Mouse (Mus musculus): ENCODE data around the gene Fbxo41. TPM values are rescaled to one million over a fixed set of nuclear protein-coding genes. Genes with fewer than 3 reads are reported as not detected.

Gene Fbxo41
- polyA plus RNA-seq, 1 experiment = 0.43 TPM

DNA sequence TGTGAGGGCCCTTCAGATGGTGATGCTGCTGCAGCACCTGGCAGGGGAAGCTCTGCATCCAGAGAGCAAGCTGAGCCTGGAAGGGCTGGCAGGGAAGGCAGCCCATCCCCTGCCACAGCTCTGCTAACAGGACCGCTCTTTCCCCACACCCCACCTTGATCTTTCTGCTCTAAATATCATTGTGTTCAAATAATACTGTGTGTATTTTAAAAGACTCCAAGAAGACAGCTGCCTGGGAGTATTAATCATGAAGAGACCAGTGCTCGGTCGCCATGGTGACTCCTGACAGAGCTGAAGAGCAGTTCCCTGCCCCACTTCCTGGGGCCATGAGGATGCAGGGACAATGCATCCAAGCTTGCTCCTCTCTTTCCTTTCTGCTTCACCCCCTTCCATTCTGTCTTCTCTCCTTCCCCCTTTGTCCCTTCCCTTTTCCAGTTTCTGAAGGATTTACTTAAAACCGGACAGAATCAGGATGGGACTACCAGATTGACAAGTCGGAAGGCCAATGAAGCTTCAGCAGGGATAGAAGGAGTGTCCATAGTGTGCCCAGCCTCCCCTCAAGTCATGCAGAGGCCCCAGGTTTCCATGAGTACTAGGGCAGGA lies 15.4 kb upstream of the Fbxo41 start:
- no peaks in the 10 kb centered on the region for H3K9me3 ChIP-seq (replicated peaks; ENCODE audit: control insufficient read depth, insufficient read depth, low read length, poor library complexity, severe bottlenecking)
- no peak overlapping the region for H3K4me3 ChIP-seq (ENCODE audit: low read depth, low read length)
- no peaks in the 10 kb centered on the region for H3K4me1 ChIP-seq (ENCODE audit: control insufficient read depth, insufficient read depth, low read length)
- peaks cover 12% of the 10 kb centered on the region; the same call in 1 of the 2 replicates for H3K27me3 ChIP-seq (ENCODE audit: control insufficient read depth, insufficient read depth, low read length, poor library complexity, severe bottlenecking)
- H3K36me3 ChIP-seq (ENCODE audit: control insufficient read depth, insufficient read depth, low read length, poor library complexity, severe bottlenecking) = no peaks in the 10 kb centered on the region
- H3K9ac ChIP-seq (ENCODE audit: low read depth, poor library complexity, severe bottlenecking) = no peak overlapping the region
- no peak for TF ChIP-seq EP300 (IDR thresholded peaks at IDR 0.05; ENCODE audit: insufficient read depth, low read depth, low read length)
- no peak for TF ChIP-seq POLR2A (IDR thresholded peaks at IDR 0.05; ENCODE audit: insufficient read depth, low read length)
- TF ChIP-seq CTCF (IDR thresholded peaks at IDR 0.05; ENCODE audit: low read depth, low read length) = no peak
- no peak overlapping the region for H3K27ac ChIP-seq (ENCODE audit: insufficient read depth, low read length)

GRCm38 (mm10) chr6:85515941-85516340 lies 13.1 kb upstream of the Fbxo41 start:
- Histone ChIP-seq H3K4me3 (ENCODE audit: low read depth, low read length) (no peak overlapping the region), H3K27ac (ENCODE audit: insufficient read depth, low read length) (no peak overlapping the region), H3K4me1 (ENCODE audit: control insufficient read depth, insufficient read depth, low read length) (no peaks in the 10 kb centered on the region), H3K36me3 (ENCODE audit: control insufficient read depth, insufficient read depth, low read length, poor library complexity, severe bottlenecking) (no peaks in the 10 kb centered on the region), H3K9me3 (replicated peaks; ENCODE audit: control insufficient read depth, insufficient read depth, low read length, poor library complexity, severe bottlenecking) (no peaks in the 10 kb centered on the region), H3K27me3 (ENCODE audit: control insufficient read depth, insufficient read depth, low read length, poor library complexity, severe bottlenecking) (peaks cover 24% of the 10 kb centered on the region), H3K9ac (ENCODE audit: low read depth, poor library complexity, severe bottlenecking) (no peak overlapping the region)
- TF ChIP-seq EP300 (IDR thresholded peaks at IDR 0.05; ENCODE audit: insufficient read depth, low read depth, low read length) (no peak), POLR2A (IDR thresholded peaks at IDR 0.05; ENCODE audit: insufficient read depth, low read length) (no peak), CTCF (IDR thresholded peaks at IDR 0.05; ENCODE audit: low read depth, low read length) (no peak)

DNA sequence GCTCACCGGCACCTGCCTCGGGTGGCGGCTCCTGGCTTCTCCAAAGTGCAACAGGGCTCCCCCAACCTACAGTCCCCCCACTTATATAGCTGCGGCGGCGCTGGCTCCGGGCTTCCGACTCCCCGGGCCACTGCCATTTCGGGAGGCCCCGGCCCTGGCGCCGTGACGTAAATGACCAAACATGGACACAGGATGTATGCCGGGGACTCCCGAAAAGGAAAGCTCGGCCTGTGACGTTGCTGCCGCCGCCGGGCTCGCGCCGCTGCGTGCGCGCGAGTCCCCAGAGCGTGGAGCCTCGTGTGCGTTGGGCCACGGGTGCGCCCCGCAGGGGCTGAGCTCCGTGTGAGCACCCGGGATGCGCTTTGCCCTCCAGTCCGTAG lies 10.7 kb upstream of the Fbxo41 start, which contains the start of gene Egr4:
Egr4 (minus strand) TSS at position 59 of the 380 bp plus-strand sequence.
- Histone ChIP-seq H3K9me3 (replicated peaks; ENCODE audit: control insufficient read depth, insufficient read depth, low read length, poor library complexity, severe bottlenecking) (no peaks in the 10 kb centered on the region), H3K9ac (ENCODE audit: low read depth, poor library complexity, severe bottlenecking) (peak within 1 kb of the TSS; percentile 27), H3K4me3 (ENCODE audit: low read depth, low read length) (peak within 1 kb of the TSS; percentile 66), H3K27me3 (ENCODE audit: control insufficient read depth, insufficient read depth, low read length, poor library complexity, severe bottlenecking) (peaks cover 24% of the 10 kb centered on the region), H3K4me1 (ENCODE audit: control insufficient read depth, insufficient read depth, low read length) (no peaks in the 10 kb centered on the region), H3K36me3 (ENCODE audit: control insufficient read depth, insufficient read depth, low read length, poor library complexity, severe bottlenecking) (no peaks in the 10 kb centered on the region), H3K27ac (ENCODE audit: insufficient read depth, low read length) (no peak within 1 kb of the TSS)
- TF ChIP-seq POLR2A (IDR thresholded peaks at IDR 0.05; ENCODE audit: insufficient read depth, low read length) (no peak), EP300 (IDR thresholded peaks at IDR 0.05; ENCODE audit: insufficient read depth, low read depth, low read length) (no peak), CTCF (IDR thresholded peaks at IDR 0.05; ENCODE audit: low read depth, low read length) (no peak)

GRCm38 (mm10) chr6:85512577-85513530 lies 10.1 kb upstream of the Fbxo41 start:
- no peaks in the 10 kb centered on the region for H3K4me1 ChIP-seq (ENCODE audit: control insufficient read depth, insufficient read depth, low read length)
- H3K36me3 ChIP-seq (ENCODE audit: control insufficient read depth, insufficient read depth, low read length, poor library complexity, severe bottlenecking) = no peaks in the 10 kb centered on the region
- H3K27ac ChIP-seq (ENCODE audit: insufficient read depth, low read length) = no peak overlapping the region
- no peaks in the 10 kb centered on the region for H3K9me3 ChIP-seq (replicated peaks; ENCODE audit: control insufficient read depth, insufficient read depth, low read length, poor library complexity, severe bottlenecking)
- peak overlapping the region; percentile 66 for H3K4me3 ChIP-seq (ENCODE audit: low read depth, low read length)
- H3K27me3 ChIP-seq (ENCODE audit: control insufficient read depth, insufficient read depth, low read length, poor library complexity, severe bottlenecking) = peaks cover 24% of the 10 kb centered on the region
- TF ChIP-seq EP300 (IDR thresholded peaks at IDR 0.05; ENCODE audit: insufficient read depth, low read depth, low read length) (no peak), CTCF (IDR thresholded peaks at IDR 0.05; ENCODE audit: low read depth, low read length) (no peak), POLR2A (IDR thresholded peaks at IDR 0.05; ENCODE audit: insufficient read depth, low read length) (no peak)
- peak overlapping the region; percentile 27 for H3K9ac ChIP-seq (ENCODE audit: low read depth, poor library complexity, severe bottlenecking)

DNA sequence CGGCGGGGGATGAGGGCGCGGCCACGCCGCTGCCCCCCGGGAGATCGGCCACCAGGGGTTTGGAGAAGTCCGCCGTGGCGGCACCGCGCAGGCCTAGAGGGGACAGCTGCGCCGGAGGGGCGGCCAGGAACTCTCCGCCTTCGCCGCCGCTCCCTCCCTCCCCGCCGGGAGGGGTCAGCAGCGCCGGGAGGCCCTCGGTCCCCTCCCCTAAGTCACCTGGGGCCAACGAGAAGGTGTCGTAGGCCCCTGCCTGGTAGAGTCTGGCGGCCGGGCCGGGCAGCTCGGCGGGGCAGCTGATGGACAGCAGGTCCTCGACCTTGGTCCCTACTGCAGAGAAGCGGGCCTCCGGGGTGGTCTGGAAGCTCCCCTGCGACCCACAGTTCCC lies 9.3 kb upstream of the Fbxo41 start:
- H3K9me3 ChIP-seq (replicated peaks; ENCODE audit: control insufficient read depth, insufficient read depth, low read length, poor library complexity, severe bottlenecking) = no peaks in the 10 kb centered on the region
- no peak for TF ChIP-seq CTCF (IDR thresholded peaks at IDR 0.05; ENCODE audit: low read depth, low read length)
- TF ChIP-seq EP300 (IDR thresholded peaks at IDR 0.05; ENCODE audit: insufficient read depth, low read depth, low read length) = no peak
- TF ChIP-seq POLR2A (IDR thresholded peaks at IDR 0.05; ENCODE audit: insufficient read depth, low read length) = no peak
- peak overlapping the region; percentile 27 for H3K9ac ChIP-seq (ENCODE audit: low read depth, poor library complexity, severe bottlenecking)
- H3K27me3 ChIP-seq (ENCODE audit: control insufficient read depth, insufficient read depth, low read length, poor library complexity, severe bottlenecking) = peaks cover 24% of the 10 kb centered on the region
- no peaks in the 10 kb centered on the region for H3K36me3 ChIP-seq (ENCODE audit: control insufficient read depth, insufficient read depth, low read length, poor library complexity, severe bottlenecking)
- no peak overlapping the region for H3K27ac ChIP-seq (ENCODE audit: insufficient read depth, low read length)
- H3K4me3 ChIP-seq (ENCODE audit: low read depth, low read length) = peak overlapping the region; percentile 66
- H3K4me1 ChIP-seq (ENCODE audit: control insufficient read depth, insufficient read depth, low read length) = no peaks in the 10 kb centered on the region

Measured in ES-Bruce4 (cell line).